In genomic region chr4:129460827-129461182, GRCm38 (mm10) we compare ENCODE assay signal across 9 mouse cellular contexts. TPM values are rescaled to one million over a fixed set of nuclear protein-coding genes. Genes with fewer than 3 reads are reported as not detected.
DNase-seq lines count a peak whose midpoint lies in the region; ATAC-seq and TF ChIP-seq lines count a peak whose summit lies in the region.
"Had no signal": no experiment of that assay in that cellular context is flagged by ENCODE, and none has a peak within 500 bp of the region (broad histone marks: within the 10 kb centered on the region; RNA-seq: fewer than 3 reads in every experiment).

No protein-coding gene starts in this region.

- peaks cover 6% of the 10 kb centered on the region; the same call in 1 of the 2 replicates for H3K4me1 ChIP-seq in heart, embryonic 11.5 days (ENCODE audit: control insufficient read depth, insufficient read depth, low read length)
- peaks cover 3 to 35% of the 10 kb centered on the region in 2 experiments for H3K4me1 ChIP-seq in CH12.LX (ENCODE audit: control insufficient read depth in 1 of 2, insufficient read depth in 2 of 2)
- peaks cover 12% of the 10 kb centered on the region for H3K4me1 ChIP-seq in forebrain, embryonic 13.5 days
- H3K4me1 ChIP-seq in liver, embryonic 13.5 days (replicated peaks), result peaks cover 47% of the 10 kb centered on the region

- no peak for TF ChIP-seq POLR2A in CH12.LX (IDR thresholded peaks at IDR 0.05; ENCODE audit: low read depth, low read length)

- H3K27ac ChIP-seq in heart, embryonic 11.5 days (ENCODE audit: low read depth, low read length), result peak overlapping the region; percentile 77
- H3K27ac ChIP-seq in CH12.LX (ENCODE audit: insufficient read depth, low read depth), result peak overlapping the region; percentile 78
- peak overlapping the region; percentile 92 for H3K27ac ChIP-seq in forebrain, embryonic 13.5 days
- H3K27ac ChIP-seq in liver, embryonic 13.5 days, result peak overlapping the region; percentile 86

- H3K36me3 ChIP-seq in heart, embryonic 11.5 days (ENCODE audit: control insufficient read depth, insufficient read depth, low read length), result peaks cover 7% of the 10 kb centered on the region
- H3K36me3 ChIP-seq in CH12.LX (replicated peaks in 1 of 2; ENCODE audit: control insufficient read depth in 1 of 2, insufficient read depth in 1 of 2, low read length in 1 of 2), result peaks cover 13 to 29% of the 10 kb centered on the region in 2 experiments
- peaks cover 24% of the 10 kb centered on the region for H3K36me3 ChIP-seq in forebrain, embryonic 13.5 days (ENCODE audit: poor library complexity, severe bottlenecking)
- peaks cover 19% of the 10 kb centered on the region for H3K36me3 ChIP-seq in liver, embryonic 13.5 days

- no peak for ATAC-seq in heart, embryonic 11.5 days (replicated peaks; ENCODE audit: insufficient number of reproducible peaks, low FRiP score, low TSS enrichment)
- ATAC-seq in forebrain, embryonic 13.5 days, result peak; percentile 22
- no peak for ATAC-seq in liver, embryonic 13.5 days (ENCODE audit: low read depth)

- no peak for DNase-seq in heart, postnatal 25 days (ENCODE audit: low spot score)
- DNase-seq in CH12.LX (ENCODE audit: extremely low read depth), result peak; percentile 48
- DNase-seq in liver, embryonic 13.5 days, result no peak
- no peak for DNase-seq in adrenal gland, adult 2 months
- DNase-seq in adrenal gland, adult (ENCODE audit: inconsistent age in 2 of 2, low spot score in 1 of 2), result no peak
- DNase-seq in left cerebral cortex, postnatal 10 days (ENCODE audit: extremely low spot score in 1 of 2, low spot score in 2 of 2), result no peak

- intact Hi-C loops in heart, postnatal 25 days (cut with DNase I), result no loop called here
- intact Hi-C loops in left cerebral cortex, postnatal 10 days (cut with DNase I), result no loop called here

- TF ChIP-seq RAD21 in CH12.LX (IDR thresholded peaks at IDR 0.05; ENCODE audit: low read depth, low read length), result no peak

- peak overlapping the region; percentile 85 for H3K4me3 ChIP-seq in heart, embryonic 11.5 days (ENCODE audit: low read depth, low read length)
- H3K4me3 ChIP-seq in CH12.LX (replicated peaks in 1 of 3; ENCODE audit: low read depth in 2 of 3, low read length in 2 of 3, poor library complexity in 1 of 3), result peak overlapping the region; percentile 60 to 81 (median 62)
- peak overlapping the region; percentile 86 for H3K4me3 ChIP-seq in forebrain, embryonic 13.5 days
- peak overlapping the region; percentile 67 for H3K4me3 ChIP-seq in liver, embryonic 13.5 days (replicated peaks)

- peak overlapping the region; percentile 84 for H3K4me2 ChIP-seq in heart, embryonic 11.5 days
- peak overlapping the region; percentile 99 for H3K4me2 ChIP-seq in CH12.LX (ENCODE audit: insufficient read depth, low read depth, poor library complexity, severe bottlenecking)
- peak overlapping the region; percentile 63 for H3K4me2 ChIP-seq in forebrain, embryonic 13.5 days
- peak overlapping the region; percentile 91 for H3K4me2 ChIP-seq in liver, embryonic 13.5 days

- peak overlapping the region; percentile 81 for H3K9ac ChIP-seq in heart, embryonic 11.5 days (ENCODE audit: low read depth, low read length)
- H3K9ac ChIP-seq in CH12.LX (ENCODE audit: insufficient read depth, low read depth), result peak overlapping the region; percentile 91
- peak overlapping the region; percentile 71 for H3K9ac ChIP-seq in forebrain, embryonic 13.5 days
- H3K9ac ChIP-seq in liver, embryonic 13.5 days, result peak overlapping the region; percentile 82

- no peaks in the 10 kb centered on the region for H3K27me3 ChIP-seq in heart, embryonic 11.5 days (ENCODE audit: control insufficient read depth, insufficient read depth, low read length)
- no peaks in the 10 kb centered on the region for H3K27me3 ChIP-seq in CH12.LX (replicated peaks)
- H3K27me3 ChIP-seq in forebrain, embryonic 13.5 days, result no peaks in the 10 kb centered on the region
- no peaks in the 10 kb centered on the region for H3K27me3 ChIP-seq in liver, embryonic 13.5 days

- dilution Hi-C loops in CH12.LX (cut with MboI; ENCODE audit: extremely low pct_ligation_motif_present, extremely low pct_unique_long_range_greater_than_20kb, low sequenced_read_pairs), result no loop called here

- TF ChIP-seq EP300 in CH12.LX (IDR thresholded peaks at IDR 0.05; ENCODE audit: low read length), result 0 out of 2 replicates have a peak, but pooled peaks have one; percentile 27

- H3K79me2 ChIP-seq in CH12.LX (replicated peaks; ENCODE audit: control insufficient read depth, extremely low read depth, insufficient read depth, poor library complexity, severe bottlenecking), result peaks cover 5% of the 10 kb centered on the region

- in situ Hi-C loops in CH12.LX (cut with MboI; ENCODE audit: low pct_ligation_motif_present, low pct_unique_long_range_greater_than_20kb, low sequenced_read_pairs), result no loop called here

- H3K9me3 ChIP-seq in heart, embryonic 11.5 days (replicated peaks; ENCODE audit: control insufficient read depth, low read length), result no peaks in the 10 kb centered on the region
- no peaks in the 10 kb centered on the region for H3K9me3 ChIP-seq in CH12.LX (replicated peaks; ENCODE audit: low read length)
- H3K9me3 ChIP-seq in forebrain, embryonic 13.5 days (replicated peaks), result no peaks in the 10 kb centered on the region
- no peaks in the 10 kb centered on the region for H3K9me3 ChIP-seq in liver, embryonic 13.5 days (replicated peaks)

- TF ChIP-seq CTCF in CH12.LX (conservative IDR thresholded peaks at IDR 0.05 in 1 of 2, IDR thresholded peaks at IDR 0.05 in 1 of 2; ENCODE audit: low read depth in 2 of 2, low read length in 2 of 2), result no peak

- 0% methylated on average over 4 of the region's 4 CpGs for WGBS in heart, embryonic 11.5 days (ENCODE audit: insufficient replicate concordance)
- 1% methylated on average over 4 of the region's 4 CpGs for WGBS in forebrain, embryonic 13.5 days
- 2% methylated on average over 4 of the region's 4 CpGs for WGBS in liver, embryonic 13.5 days (ENCODE audit: insufficient replicate concordance)

TF ChIP-seq in CH12.LX, 34 proteins besides CTCF, POLR2A, EP300 and RAD21 (continues in another document):
- no peak; the same call in 1 of the 2 replicates for TF ChIP-seq POLR2AphosphoS2 (IDR thresholded peaks at IDR 0.05; ENCODE audit: low read depth, low read length)

RNA-seq across cellular contexts. Expression of gene Bsdc1, which starts 0.6 kb away (rescaled TPM):
- 24.1 and 24.6 TPM in 2 replicates for polyA plus RNA-seq in heart, embryonic 11.5 days (2014; fragmentation: Nextera tagmentation; extraction: Ambion mirVana)
- total RNA-seq in heart, postnatal 25 days (2021), result 10 to 100 TPM; 40.6 to 45.6 TPM
- total RNA-seq in CH12.LX (2012; rRNA removed) (20.2 and 20.4 TPM in 2 replicates), CH12.LX (2014; rRNA removed) (19.3 and 20.6 TPM in 2 replicates)
- 16.1 and 27.2 TPM in 2 replicates for polyA plus RNA-seq in CH12.LX (2012; ENCODE audit: insufficient read length, low read depth)
- polyA plus RNA-seq in forebrain, embryonic 13.5 days (2015; fragmentation: Nextera tagmentation; extraction: Ambion mirVana), result 32.8 and 33.6 TPM in 2 replicates
- polyA plus RNA-seq in liver, embryonic 13.5 days (2015; fragmentation: Nextera tagmentation; extraction: Ambion mirVana), result 48.7 and 49.9 TPM in 2 replicates
- 10 to 100 TPM; 72.1 to 72.4 TPM for total RNA-seq in adrenal gland, adult 2 months (2021)
- 15.1 and 18.8 TPM in 2 replicates for polyA plus RNA-seq in adrenal gland, adult 2 months (2012; rRNA removed)
- total RNA-seq in left cerebral cortex, postnatal 10 days (2021), result 10 to 100 TPM; 40.8 to 46.6 TPM

RNA-seq across cellular contexts. Expression of gene Zbtb8b, which starts 20.2 kb away (rescaled TPM):
- 5.5 and 5.8 TPM in 2 replicates for polyA plus RNA-seq in heart, embryonic 11.5 days (2014; fragmentation: Nextera tagmentation; extraction: Ambion mirVana)
- under 1 TPM in 1 of 2 experiments, not detected in 1; 0.08 TPM for total RNA-seq in heart, postnatal 25 days (2021)
- total RNA-seq in CH12.LX (2012; rRNA removed) (0.04 TPM in 2 replicates), CH12.LX (2014; rRNA removed) (not detected in 2 replicates)
- not detected in 2 replicates for polyA plus RNA-seq in CH12.LX (2012; ENCODE audit: insufficient read length, low read depth)
- 4.3 and 5.3 TPM in 2 replicates for polyA plus RNA-seq in forebrain, embryonic 13.5 days (2015; fragmentation: Nextera tagmentation; extraction: Ambion mirVana)
- polyA plus RNA-seq in liver, embryonic 13.5 days (2015; fragmentation: Nextera tagmentation; extraction: Ambion mirVana), result 0.96 and 1.6 TPM in 2 replicates
- under 1 TPM; 0.12 to 0.35 TPM for total RNA-seq in adrenal gland, adult 2 months (2021)
- 0.07 TPM in 1 of 2 replicates, not detected in the other for polyA plus RNA-seq in adrenal gland, adult 2 months (2012; rRNA removed)
- 1 to 10 TPM; 4.6 to 4.7 TPM for total RNA-seq in left cerebral cortex, postnatal 10 days (2021)
- total RNA-seq: gastrocnemius, postnatal 14 days had no signal

RNA-seq across cellular contexts. Expression of gene Tssk3, which starts 30.0 kb away (rescaled TPM):
- polyA plus RNA-seq in heart, embryonic 11.5 days (2014; fragmentation: Nextera tagmentation; extraction: Ambion mirVana), result not detected in 2 replicates
- not detected for total RNA-seq in heart, postnatal 25 days (2021)
- 0.13 TPM in 1 of 2 replicates, not detected in the other for total RNA-seq in CH12.LX (2012; rRNA removed)
- not detected in 2 replicates for total RNA-seq in CH12.LX (2014; rRNA removed)
- not detected in 2 replicates for polyA plus RNA-seq in CH12.LX (2012; ENCODE audit: insufficient read length, low read depth)
- polyA plus RNA-seq in forebrain, embryonic 13.5 days (2015; fragmentation: Nextera tagmentation; extraction: Ambion mirVana), result not detected in 2 replicates
- polyA plus RNA-seq in liver, embryonic 13.5 days (2015; fragmentation: Nextera tagmentation; extraction: Ambion mirVana), result 0.07 TPM in 1 of 2 replicates, not detected in the other
- not detected for total RNA-seq in adrenal gland, adult 2 months (2021)
- polyA plus RNA-seq in adrenal gland, adult 2 months (2012; rRNA removed), result not detected in 2 replicates
- total RNA-seq in left cerebral cortex, postnatal 10 days (2021), result 1 to 10 TPM in 1 of 2 experiments, under 1 TPM in 1; 0.36 to 1.1 TPM
- total RNA-seq: gastrocnemius, postnatal 14 days had no signal

RNA-seq across cellular contexts. Expression of gene Fam229a, which starts 30.2 kb away (rescaled TPM):
- not detected in 2 replicates for polyA plus RNA-seq in heart, embryonic 11.5 days (2014; fragmentation: Nextera tagmentation; extraction: Ambion mirVana)
- not detected for total RNA-seq in heart, postnatal 25 days (2021)
- total RNA-seq in CH12.LX (2012; rRNA removed) (not detected in 2 replicates), CH12.LX (2014; rRNA removed) (not detected in 2 replicates)
- polyA plus RNA-seq in CH12.LX (2012; ENCODE audit: insufficient read length, low read depth), result not detected in 2 replicates
- not detected in 2 replicates for polyA plus RNA-seq in forebrain, embryonic 13.5 days (2015; fragmentation: Nextera tagmentation; extraction: Ambion mirVana)
- 0.21 and 0.44 TPM in 2 replicates for polyA plus RNA-seq in liver, embryonic 13.5 days (2015; fragmentation: Nextera tagmentation; extraction: Ambion mirVana)
- not detected for total RNA-seq in adrenal gland, adult 2 months (2021)
- 1.0 and 2.1 TPM in 2 replicates for polyA plus RNA-seq in adrenal gland, adult 2 months (2012; rRNA removed)
- 1 to 10 TPM in 1 of 2 experiments, not detected in 1; 1.8 TPM for total RNA-seq in left cerebral cortex, postnatal 10 days (2021)
- total RNA-seq: gastrocnemius, postnatal 14 days had no signal

RNA-seq across cellular contexts. Expression of gene Marcksl1, which starts 52.6 kb away (rescaled TPM):
- 506 and 517 TPM in 2 replicates for polyA plus RNA-seq in heart, embryonic 11.5 days (2014; fragmentation: Nextera tagmentation; extraction: Ambion mirVana)
- 1 to 10 TPM; 6.8 to 7.8 TPM for total RNA-seq in heart, postnatal 25 days (2021)
- 194 and 195 TPM in 2 replicates for total RNA-seq in CH12.LX (2012; rRNA removed)
- total RNA-seq in CH12.LX (2014; rRNA removed), result 260 and 265 TPM in 2 replicates
- polyA plus RNA-seq in CH12.LX (2012; ENCODE audit: insufficient read length, low read depth), result 423 and 494 TPM in 2 replicates
- 1,756 and 1,774 TPM in 2 replicates for polyA plus RNA-seq in forebrain, embryonic 13.5 days (2015; fragmentation: Nextera tagmentation; extraction: Ambion mirVana)
- 82.7 and 85.9 TPM in 2 replicates for polyA plus RNA-seq in liver, embryonic 13.5 days (2015; fragmentation: Nextera tagmentation; extraction: Ambion mirVana)
- 10 to 100 TPM; 39.8 to 46.4 TPM for total RNA-seq in adrenal gland, adult 2 months (2021)
- 48.8 and 67.4 TPM in 2 replicates for polyA plus RNA-seq in adrenal gland, adult 2 months (2012; rRNA removed)
- 100 to 1,000 TPM; 884 to 935 TPM for total RNA-seq in left cerebral cortex, postnatal 10 days (2021)
